Comparison of ENCODE assay signal across 20 mouse cellular contexts in genomic region chr10:60084065-60084464, GRCm38 (mm10). TPM values are rescaled to one million over a fixed set of nuclear protein-coding genes. Genes with fewer than 3 reads are reported as not detected.
DNase-seq lines count a peak whose midpoint lies in the region; ATAC-seq lines count a peak whose summit lies in the region.
"Had no signal": no experiment of that assay in that cellular context is flagged by ENCODE, and none has a peak within 500 bp of the region (broad histone marks: within the 10 kb centered on the region; RNA-seq: fewer than 3 reads in every experiment).

No protein-coding gene starts in this region.

- H3K4me2 ChIP-seq in heart, embryonic 11.5 days: no peak overlapping the region
- H3K4me2 ChIP-seq: embryonic facial prominence, embryonic 15.5 days; hindbrain, embryonic 14.5 days; midbrain, embryonic 11.5 days had no signal

- ATAC-seq in heart, embryonic 11.5 days (replicated peaks; ENCODE audit: insufficient number of reproducible peaks, low FRiP score, low TSS enrichment): no peak

- no peak overlapping the region for H3K9ac ChIP-seq in heart, embryonic 11.5 days (ENCODE audit: low read depth, low read length)
- H3K9ac ChIP-seq: embryonic facial prominence, embryonic 15.5 days; hindbrain, embryonic 14.5 days had no signal

- no peak overlapping the region for H3K4me3 ChIP-seq in heart, embryonic 11.5 days (ENCODE audit: low read depth, low read length)
- H3K4me3 ChIP-seq: embryonic facial prominence, embryonic 15.5 days; myocyte had no signal

- no peaks in the 10 kb centered on the region for H3K9me3 ChIP-seq in heart, embryonic 11.5 days (replicated peaks; ENCODE audit: control insufficient read depth, low read length)
- H3K9me3 ChIP-seq: embryonic facial prominence, embryonic 15.5 days had no signal

- no peak overlapping the region for H3K27ac ChIP-seq in heart, embryonic 11.5 days (ENCODE audit: low read depth, low read length)
- H3K27ac ChIP-seq: embryonic facial prominence, embryonic 15.5 days; hindbrain, embryonic 14.5 days had no signal

- peaks cover 36% of the 10 kb centered on the region for H3K4me1 ChIP-seq in heart, embryonic 11.5 days (ENCODE audit: control insufficient read depth, insufficient read depth, low read length)

- H3K36me3 ChIP-seq in heart, embryonic 11.5 days (ENCODE audit: control insufficient read depth, insufficient read depth, low read length): no peaks in the 10 kb centered on the region
- H3K36me3 ChIP-seq: embryonic facial prominence, embryonic 15.5 days had no signal

- peaks cover 48% of the 10 kb centered on the region for H3K27me3 ChIP-seq in heart, embryonic 11.5 days (ENCODE audit: control insufficient read depth, insufficient read depth, low read length)
- H3K27me3 ChIP-seq: embryonic facial prominence, embryonic 15.5 days had no signal

- DNase-seq in adrenal gland, postnatal 10 days: peak; percentile 28
- no peak for DNase-seq in adrenal gland, adult (ENCODE audit: inconsistent age in 2 of 2, low spot score in 1 of 2)
- DNase-seq in heart, postnatal 4 days: peak; percentile 25
- DNase-seq in right cerebral cortex, postnatal 4 days: peak; percentile 32
- no peak for DNase-seq in right cerebral cortex, postnatal 25 days
- DNase-seq in cerebellum, postnatal 36 days: peak; percentile 52 to 66
- DNase-seq in kidney, adult 9 months: no peak
- DNase-seq: gastrocnemius, postnatal 36 days; kidney, adult 11 months; kidney, postnatal 4 days; liver; lung, adult 18-20 months; lung, postnatal 4 days; right cerebral cortex, adult 18-20 months; thymus, postnatal 36 days had no signal

- 85% methylated on average over 4 of the region's 4 CpGs for WGBS in heart, embryonic 11.5 days (ENCODE audit: insufficient replicate concordance)

RNA-seq across cellular contexts. Expression of gene Spock2, which starts 22.0 kb away (rescaled TPM):
- 10 to 100 TPM; 32.9 to 37.8 TPM for total RNA-seq in adrenal gland, postnatal 10 days (2021)
- total RNA-seq in heart, postnatal 4 days (2021): 1 to 10 TPM; 6.5 to 8.5 TPM
- 1.2 and 1.3 TPM in 2 replicates for polyA plus RNA-seq in heart, embryonic 11.5 days (2014; fragmentation: Nextera tagmentation; extraction: Ambion mirVana)

Comparison
In these comparisons a context has a peak if more than half of its experiments do, and no peak if none do; other contexts are left out.
1. DNase-seq: peak in adrenal gland, postnatal 10 days (single experiment), heart, postnatal 4 days (single experiment), right cerebral cortex, postnatal 4 days (single experiment) and cerebellum, postnatal 36 days (2 of 2); none in adrenal gland, adult (0 of 2), right cerebral cortex, postnatal 25 days (single experiment) and kidney, adult 9 months (single experiment).